Mouse (Mus musculus): Measurements from ENCODE around the gene Tmbim6.
"Not testable (repeated sequence)": the region's sequence is repeated elsewhere in the genome, so short reads cannot be mapped to it uniquely, and the experiment has no call there.

Gene Tmbim6

DNA sequence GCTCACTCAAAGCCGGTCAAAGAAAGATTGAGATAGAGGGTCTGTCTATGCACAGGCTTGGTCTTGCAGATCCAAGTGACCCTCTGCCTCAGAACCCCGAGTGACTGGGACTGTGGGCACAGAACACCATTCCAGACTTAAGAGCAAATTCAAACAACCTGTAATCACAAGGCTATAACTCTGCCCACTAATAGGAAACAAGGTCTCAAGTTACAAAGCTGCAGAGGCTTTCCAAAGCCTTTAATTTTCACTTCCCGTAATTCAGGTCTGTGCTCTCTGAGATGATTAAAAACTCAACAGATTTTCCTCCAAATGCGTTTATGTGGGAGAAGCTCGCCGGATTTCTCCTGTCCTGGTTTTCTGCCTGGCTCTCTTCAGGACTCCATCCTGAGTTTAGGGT lies 8.6 kb upstream of the Tmbim6 start:
- no peak for DNase-seq (ENCODE audit: low read depth, low spot score)

DNA sequence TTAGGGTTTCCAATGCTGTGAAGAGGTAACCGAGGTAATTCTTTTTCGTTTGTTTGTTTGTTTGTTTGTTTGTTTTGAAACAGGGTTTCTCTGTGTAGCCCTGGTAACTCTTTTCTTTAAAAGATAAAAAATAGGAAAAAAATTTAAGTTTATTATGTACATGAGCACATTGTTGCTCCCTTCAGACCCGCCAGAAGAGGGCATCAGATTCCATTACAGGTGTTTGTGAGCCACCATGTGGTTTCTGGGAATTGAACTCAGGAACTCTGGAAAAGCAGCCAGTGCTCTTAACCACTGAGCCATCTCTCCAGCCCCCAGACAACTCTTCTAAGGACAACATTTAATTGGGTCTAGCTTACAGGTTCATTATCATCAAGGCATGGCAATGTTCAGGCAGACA lies 6.6 kb upstream of the Tmbim6 start:
- not testable (repeated sequence) for DNase-seq (ENCODE audit: low read depth, low spot score)

DNA sequence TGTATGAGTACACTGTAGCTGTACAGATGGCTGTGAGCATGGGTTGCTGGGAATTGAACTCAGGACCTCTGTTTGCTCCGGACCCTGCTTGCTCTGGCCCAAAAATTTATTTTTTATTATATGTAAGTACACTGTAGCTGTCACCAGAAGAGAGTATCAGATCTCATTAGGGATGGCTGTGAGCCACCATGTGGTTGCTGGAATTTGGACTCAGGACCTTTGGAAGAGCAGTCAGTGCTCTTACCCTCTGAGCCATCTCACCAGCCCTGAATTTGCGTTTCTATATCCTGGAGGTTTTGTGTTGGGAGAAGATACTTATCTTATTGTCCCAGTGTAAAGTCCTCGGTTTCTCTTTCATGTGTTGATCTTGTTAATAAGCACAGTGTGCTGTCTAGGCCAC lies 5.9 kb upstream of the Tmbim6 start:
- DNase-seq (ENCODE audit: low read depth, low spot score), result no peak

DNA sequence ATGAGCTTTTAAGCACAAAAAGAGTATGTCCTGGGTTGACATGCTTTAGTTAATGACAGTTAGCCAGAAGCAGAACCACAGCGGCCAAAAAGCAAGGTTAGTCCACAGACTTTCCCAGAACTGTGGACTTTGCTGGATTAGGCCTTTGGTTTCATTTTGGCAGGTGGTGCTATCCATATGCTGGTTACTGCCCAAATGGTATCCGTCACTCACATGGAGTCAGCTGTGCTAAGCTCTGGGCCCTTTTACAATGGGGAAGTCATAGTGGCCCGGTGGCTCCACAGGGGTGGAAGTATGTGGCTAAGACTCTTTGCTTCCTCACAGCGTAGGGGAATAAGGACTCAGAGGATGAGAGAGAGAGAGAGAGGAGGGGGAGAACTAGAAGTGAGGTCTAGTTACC lies 4.7 kb upstream of the Tmbim6 start:
- no peak for DNase-seq (ENCODE audit: low read depth, low spot score)

DNA sequence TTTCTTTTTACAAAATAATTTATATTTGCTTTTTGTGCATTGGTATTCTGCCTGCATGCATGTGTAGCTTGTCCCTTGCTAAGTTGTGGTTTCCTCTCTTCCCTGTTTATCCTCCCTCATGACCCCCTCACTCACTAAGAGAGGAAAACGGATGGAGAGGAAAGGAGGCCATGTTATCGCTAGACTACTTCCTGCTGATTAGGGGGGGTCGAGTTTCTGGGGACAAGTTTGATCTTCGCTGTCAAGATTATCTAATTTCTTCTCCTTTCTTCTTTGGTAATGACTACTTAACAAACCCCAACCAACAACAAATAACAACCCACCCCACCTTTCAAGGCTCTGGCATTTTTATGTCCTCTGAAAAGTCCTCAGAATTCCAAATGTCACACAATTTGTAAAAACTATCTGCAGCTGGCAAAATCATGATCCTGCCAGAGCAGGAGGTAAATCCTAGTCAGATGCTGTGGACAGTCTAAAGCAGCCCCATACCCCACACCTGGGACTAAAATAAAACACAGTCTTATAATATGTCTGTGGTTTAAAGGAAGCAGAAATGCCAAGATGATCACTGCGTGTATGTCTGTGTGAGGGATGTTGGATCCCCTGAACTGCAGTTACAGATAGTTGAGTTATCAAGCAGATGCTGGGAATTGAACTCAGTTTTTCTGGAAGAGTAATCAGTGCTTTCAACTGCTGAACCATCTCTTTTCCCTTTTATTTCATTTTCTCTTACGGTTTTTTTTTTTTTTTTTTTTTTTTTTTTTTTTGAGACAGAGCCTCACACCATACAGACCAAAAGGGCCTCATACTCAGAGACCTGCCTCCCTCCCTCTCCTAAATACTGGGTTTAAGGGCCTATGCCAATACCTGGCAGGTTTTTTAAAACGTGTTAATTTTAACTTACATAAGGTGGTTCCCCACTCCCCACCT lies 1.9 kb upstream of the Tmbim6 start:
- no peak for DNase-seq (ENCODE audit: low read depth, low spot score)

DNA sequence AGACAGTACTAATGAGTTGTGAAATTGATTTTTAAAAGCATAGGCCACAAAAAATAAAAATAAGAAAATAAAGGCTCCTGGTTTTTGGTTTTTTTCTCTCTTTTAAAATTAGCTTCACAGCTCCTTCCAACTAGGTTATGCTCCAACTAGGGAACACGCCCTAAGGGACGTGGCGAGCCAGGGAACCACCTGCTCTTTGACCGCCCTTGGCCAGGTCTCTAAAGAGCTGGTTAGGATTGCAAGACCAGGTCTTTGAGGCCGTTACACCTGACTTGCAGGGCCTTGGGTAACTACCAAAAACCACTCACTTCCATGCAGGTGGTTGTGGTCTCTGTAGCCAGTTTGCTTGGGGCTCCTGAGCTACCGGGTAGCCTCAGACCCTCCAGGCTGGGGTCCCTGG lies 707 bp upstream of the Tmbim6 start:
- no peak for DNase-seq (ENCODE audit: low read depth, low spot score)

DNA sequence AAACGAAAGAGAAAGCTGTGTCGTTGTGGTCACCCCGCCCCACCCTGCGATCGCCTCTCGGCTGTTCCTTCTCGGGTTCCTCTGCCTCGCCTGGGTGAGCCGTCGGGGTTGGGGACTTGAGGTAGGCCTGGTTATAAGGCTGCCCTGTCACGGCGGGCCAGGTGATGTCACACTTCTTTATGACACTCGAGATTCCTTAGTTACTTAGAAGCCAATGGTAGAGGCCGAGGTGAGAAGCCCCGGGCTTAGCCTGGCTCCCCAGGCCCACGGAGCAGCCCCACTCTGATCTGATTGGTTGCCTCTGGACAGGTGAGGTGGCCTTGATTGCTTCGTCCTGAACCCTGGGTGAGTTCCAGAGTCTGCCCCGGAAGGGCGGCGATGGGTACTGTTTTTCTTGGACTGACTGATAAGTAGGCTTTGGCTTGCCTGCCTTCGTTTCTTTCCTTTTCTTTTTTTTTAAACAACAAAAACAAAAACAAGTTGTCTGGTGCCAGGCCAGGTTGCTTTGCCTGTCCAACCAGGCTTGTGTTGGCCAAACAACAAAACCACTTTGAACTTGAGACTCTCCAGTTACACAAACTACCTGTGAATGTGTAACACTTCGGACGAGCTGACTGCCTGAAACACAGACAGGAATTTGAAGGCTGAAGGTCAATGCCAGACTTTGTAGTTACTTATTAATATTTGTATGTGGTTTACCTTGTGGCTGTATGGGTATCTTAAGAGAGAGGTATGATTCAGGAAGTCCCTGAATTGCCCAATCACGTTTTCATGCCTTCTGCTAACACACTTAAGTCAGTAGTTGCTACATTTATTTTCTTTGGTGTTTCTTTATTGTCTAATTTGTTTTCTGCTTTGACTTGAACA lies 937 bp downstream of the Tmbim6 start:
- no peak for DNase-seq (ENCODE audit: low read depth, low spot score)

DNA sequence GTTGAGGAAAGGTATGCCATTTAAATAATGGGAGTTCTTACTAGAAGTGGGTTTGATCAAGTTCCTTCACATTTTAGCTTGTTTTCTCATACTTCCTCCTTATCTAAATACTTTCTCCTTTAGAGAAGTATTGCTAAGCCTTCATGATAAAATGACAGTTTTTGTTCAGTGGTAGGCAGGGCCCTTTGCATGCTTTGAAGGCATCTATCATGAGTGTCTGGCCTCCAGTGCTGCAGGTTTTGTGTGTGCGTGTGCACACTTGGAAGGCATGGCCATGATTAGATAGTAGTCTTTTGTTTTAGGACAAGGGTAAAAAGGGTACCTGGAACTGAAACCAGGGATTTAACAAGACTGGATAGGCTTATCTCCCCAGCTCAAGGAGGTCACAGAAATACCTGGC lies 3.8 kb downstream of the Tmbim6 start:
- DNase-seq (ENCODE audit: low read depth, low spot score), result no peak

DNA sequence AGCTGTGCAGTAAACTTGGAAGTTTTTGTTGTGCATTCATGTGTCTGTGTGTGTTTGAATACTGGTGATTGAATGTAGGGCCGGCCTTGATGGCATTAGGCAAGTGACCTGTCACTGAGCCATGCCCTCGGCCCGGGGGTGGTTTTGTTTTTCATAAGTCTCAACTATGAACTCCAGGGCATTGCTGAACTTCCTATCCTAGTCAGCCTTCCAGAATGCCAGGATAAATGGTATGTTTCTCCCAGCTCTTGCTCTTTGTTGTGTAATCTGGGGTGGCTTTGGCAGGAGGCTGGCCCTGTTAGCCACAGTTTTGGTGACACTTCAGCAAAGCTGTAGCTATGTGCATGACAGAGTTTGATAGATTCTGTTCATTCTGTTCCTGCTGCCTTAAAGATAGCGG lies 4.2 kb downstream of the Tmbim6 start:
- DNase-seq (ENCODE audit: low read depth, low spot score), result no peak

DNA sequence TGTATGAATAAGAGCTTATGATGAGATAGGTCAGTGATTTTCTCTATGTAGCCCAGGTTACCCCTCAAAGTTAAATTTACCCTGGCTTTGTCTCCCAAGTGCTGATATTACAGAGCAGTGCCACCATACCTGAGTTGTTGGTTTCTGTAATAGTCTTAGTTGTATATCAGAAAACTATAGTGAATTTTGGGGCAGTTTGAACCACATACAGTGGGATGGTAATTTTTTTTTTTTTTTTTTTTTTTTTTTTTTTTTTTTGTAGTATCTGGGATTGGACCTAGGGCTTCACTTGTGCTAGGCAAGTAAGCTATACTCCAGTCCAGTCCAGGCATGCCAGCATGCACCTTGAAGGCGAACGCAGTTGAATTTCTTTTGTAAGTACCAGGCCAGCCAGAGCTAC lies 4.9 kb downstream of the Tmbim6 start:
- no peak for DNase-seq (ENCODE audit: low read depth, low spot score)

DNA sequence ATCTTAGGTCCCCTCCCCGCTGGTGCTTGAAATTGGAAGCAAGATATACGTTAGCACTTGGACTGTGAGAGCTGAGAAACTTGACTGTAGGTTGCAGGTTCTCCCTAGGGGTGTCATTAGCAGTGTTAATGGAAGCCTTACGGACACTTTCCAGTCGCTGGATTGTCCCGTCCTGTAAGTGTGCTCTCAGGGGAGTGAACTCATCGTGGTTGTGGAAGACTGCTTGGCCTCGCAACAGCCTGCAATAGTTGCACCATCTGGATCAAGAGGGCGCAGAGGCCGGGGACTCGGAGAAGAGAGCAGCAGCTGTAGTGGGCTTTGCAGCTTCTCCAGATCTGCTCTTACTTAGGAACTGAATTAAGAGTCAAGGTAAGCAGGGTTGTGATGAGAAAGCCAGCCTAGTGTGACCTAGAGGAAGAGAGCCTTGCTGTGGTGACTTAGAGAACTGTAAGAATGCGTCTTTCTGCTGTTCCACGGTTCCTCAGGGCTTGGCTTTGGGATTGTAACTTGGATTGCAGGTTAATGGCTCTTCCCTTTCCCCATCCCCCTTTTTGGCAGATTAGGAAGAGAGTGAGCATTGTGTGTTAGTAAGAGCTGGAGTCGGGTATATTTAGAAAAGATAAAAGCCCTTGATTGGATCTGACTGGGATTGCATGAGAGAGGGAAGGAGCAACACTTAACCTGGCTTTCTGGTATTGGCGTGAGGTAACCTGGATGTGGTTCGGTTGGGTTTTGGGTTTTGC lies 7.0 kb downstream of the Tmbim6 start:
- DNase-seq (ENCODE audit: low read depth, low spot score), result no peak

DNA sequence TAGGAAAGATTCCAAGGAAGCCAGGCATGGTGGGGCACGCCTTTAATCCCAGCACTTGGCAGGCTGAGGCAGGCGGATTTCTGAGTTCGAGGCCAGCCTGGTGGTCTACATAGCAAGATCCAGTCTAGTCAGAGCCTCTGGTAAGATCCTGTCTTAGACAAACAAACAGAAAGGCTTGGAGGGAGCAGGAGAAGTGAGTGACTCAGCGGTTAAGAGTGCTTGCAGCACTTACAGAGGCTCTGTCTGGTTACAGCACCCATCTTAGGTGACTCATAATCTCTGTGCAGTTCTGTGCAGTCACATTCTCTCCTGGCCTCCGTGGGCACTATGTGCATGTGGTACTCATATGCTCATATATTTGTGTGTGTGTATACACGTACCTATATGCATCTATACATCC lies 7.9 kb downstream of the Tmbim6 start:
- no peak for DNase-seq (ENCODE audit: low read depth, low spot score)

DNA sequence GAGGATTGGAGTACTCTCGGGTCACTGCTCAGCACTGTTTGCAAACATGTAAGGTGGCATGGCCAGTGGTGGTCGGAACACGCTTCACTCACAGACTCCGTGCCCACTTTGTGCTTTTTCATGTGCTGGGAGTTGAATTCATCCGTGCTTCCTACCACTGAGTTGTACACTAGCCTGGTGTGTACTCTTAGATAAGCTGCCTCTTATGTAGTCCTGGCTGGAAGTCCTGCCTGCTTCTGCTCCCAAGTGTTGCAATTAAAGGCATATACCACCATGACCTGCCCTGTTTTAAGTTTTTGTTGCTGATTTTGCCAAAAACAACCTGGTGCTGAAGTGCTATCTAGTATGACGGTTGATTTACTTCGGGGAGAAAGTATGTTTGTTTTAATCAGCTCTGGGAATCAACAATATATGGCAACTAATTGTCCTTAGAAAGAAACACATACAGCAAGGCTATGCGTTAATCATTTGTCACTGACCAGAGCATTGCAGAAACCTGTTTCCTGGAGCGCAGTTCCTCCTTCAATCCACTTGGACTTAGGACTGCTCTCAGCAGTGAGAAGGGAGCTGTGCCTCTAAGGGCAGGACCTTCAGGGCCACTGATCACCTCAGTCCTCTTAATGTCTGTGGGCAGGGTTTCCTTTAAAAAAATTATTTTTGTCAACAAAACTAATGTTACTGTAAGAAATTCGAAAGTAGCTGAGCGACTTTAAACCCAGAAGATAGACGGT lies 10.6 kb downstream of the Tmbim6 start:
- DNase-seq (ENCODE audit: low read depth, low spot score), result no peak

DNA sequence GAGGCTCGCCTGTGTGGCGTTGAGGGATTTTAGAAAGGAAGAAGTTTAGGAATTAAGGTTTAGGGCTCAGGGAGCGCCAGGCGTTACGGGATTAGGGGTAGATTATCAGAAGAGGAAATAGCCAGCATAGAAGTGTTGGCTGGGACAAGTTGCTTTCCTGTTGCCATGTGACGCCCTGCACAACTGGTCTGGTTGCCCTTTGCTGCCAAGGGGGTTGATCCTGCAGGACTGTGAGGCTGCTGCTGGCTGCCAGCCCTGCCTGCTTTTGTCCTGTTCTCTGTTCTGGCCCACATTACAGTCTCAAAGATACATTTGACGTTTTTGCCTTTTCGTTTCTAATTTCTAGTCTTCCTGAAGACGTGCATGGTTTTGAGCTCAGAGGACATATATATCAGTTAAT lies 12.5 kb downstream of the Tmbim6 start:
- no peak for DNase-seq (ENCODE audit: low read depth, low spot score)

DNA sequence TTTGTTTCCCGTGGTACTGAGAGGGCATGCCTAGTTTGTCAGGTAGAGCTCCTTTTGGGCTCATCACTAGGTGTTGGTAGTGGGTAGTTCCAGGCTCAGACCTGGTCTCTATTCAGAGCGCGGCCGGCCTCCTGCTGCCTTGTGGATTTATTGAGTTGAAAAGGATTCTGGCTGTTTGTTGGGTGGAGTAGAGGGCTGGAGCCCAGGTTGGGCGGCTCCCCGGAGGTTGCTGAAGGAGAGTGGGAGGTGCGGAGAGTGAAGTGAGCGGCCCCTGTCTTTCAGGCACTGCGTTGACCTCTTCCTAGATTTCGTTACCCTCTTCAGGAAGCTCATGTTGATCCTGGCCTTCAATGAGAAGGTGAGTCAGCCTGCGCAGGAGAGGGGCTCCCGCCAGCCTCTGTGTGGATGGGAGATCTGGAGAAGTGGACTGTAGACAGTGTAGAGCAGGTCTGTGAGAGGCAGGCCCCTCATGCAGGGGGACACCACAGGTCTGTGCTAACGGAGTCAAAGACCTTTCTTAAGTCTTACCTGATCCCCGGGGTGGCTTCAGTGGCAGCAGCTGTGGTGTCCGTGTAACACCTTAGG lies 14.4 kb downstream of the Tmbim6 start:
- DNase-seq (ENCODE audit: low read depth, low spot score), result no peak

DNA sequence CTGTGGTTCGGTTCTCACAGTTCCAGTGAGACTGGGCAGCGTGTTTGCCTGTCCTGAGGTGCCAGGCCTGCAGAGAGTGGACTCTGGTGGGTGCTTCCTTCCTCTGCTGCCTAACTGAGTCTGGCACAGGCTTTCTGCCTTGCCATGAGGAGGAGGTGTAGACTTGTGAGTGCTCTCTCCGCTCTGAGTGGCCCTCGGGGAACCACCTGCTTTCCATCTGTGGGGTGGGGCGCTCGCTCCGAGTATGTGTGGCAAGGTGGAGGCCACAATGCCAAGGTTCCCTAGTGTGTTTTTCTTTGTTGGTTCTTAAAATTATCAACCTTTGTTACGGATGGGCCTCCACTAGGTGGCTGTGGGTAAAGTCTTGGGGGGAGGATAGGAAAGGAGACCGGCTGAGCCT lies 16.2 kb downstream of the Tmbim6 start:
- no peak for DNase-seq (ENCODE audit: low read depth, low spot score)

DNA sequence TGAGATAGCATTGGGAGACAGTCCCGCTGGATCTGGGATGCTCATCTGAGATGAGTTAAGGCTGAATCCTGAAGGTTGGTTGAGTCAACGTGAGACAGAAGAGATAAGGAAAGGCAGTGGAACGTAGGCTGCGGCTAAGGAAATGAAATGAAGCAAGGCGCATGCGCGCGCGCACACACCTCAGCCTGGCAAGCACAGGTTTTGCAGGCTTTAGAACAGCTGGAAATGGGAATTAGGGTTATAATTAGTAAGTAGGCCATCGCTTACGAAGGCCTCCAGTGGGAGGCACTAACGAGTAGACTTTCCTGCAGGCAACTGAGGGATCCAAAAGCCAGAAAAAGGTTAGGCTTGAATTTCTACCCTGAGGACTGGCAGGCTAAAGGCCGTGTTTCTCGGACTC lies 19.1 kb downstream of the Tmbim6 start:
- DNase-seq (ENCODE audit: low read depth, low spot score), result no peak

DNA sequence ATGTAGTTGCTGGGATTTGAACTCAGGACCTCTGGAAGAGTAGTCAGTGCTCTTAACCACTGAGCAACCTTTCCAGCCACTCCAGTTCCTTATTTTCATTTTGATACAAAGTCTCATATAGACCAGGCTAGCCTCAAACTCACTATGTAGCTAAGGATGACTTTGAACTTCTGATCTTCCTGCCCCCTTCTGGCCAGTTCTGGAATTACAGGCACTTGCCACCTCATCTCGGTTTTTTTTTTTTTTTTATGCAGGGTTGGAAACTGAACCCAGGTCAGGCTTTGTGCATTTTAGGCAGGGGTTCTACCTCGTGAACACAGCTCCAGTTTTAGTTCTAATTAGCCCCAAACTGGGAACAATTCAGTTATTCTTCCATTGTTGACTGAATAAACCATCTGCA lies 23.1 kb downstream of the Tmbim6 start:
- DNase-seq (ENCODE audit: low read depth, low spot score), result peak; percentile 64

DNA sequence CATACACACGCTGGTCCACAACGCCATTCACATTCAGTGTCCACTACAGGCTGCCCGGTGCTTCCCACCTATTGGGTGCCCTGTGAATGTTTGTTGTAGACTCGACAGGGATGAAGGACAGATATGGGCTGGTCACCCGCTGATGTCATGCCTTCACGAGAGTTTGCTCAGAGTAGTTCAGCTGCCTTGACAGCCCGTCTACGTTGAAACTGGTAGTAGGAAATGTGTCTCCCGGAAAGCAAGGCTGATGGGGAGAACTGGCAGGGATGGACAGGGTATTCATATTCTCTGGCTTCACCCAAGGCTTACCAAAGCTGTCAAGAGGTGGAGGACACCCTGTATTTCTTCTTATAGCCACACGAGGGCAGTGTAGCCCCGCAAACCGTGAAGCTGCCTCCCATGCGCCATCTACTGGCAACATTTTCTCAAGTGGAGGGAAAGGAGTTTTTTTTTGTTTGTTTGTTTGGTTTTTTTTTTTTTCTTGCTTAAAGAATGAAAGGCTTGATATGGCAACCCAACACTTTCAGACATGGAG lies 23.7 kb downstream of the Tmbim6 start:
- peak; percentile 93 for DNase-seq (ENCODE audit: low read depth, low spot score)

DNA sequence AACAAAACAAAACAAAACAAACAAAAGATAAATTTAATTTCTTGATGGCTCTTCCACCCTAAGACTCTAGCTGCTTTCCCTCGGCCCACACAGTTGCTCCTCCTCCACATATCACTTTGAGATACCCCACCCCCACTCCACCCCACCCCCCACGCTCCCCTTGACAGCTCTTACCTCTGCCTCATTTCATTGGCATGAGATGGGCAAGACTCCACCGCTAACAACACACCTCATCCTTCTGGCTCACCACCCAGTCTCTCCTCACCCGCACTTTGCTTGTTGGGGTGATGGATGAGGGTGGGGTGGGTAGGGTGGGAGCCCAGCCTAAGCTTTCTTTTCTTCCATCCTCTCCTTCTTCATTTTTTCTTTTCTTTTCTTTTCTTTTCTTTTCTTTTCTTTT lies 24.3 kb downstream of the Tmbim6 start:
- DNase-seq (ENCODE audit: low read depth, low spot score), result no peak

All from mesoderm, embryonic 11.5 days (tissue).